Mouse (Mus musculus) kidney, adult 11 months (tissue): Measurements from ENCODE around the gene Olfr970.
"Not testable (repeated sequence)": the region's sequence is repeated elsewhere in the genome, so short reads cannot be mapped to it uniquely, and the experiment has no call there.

ENCODE experiments used
- DNase-seq: peaks from one replicate; pipeline ENCODE4 v3.0.0; 2022

Olfr970 gene

GRCm38 (mm10) chr9:39808560-39808959 is at the start of gene Olfr970:
TSS of gene Olfr970 (plus strand) at chr9:39808860.
- no peak for DNase-seq

- no peak for DNase-seq
Measured at GRCm38 (mm10) chr9:39783153-39783552, 25.5 kb upstream of the Olfr970 start, which contains the start of gene Olfr968. TSS of gene Olfr968 (minus strand) at chr9:39783253.

- DNase-seq = no peak
Measured at GRCm38 (mm10) chr9:39790558-39790957, 18.1 kb upstream of the Olfr970 start, which contains the start of gene Olfr969. TSS of gene Olfr969 (plus strand) at chr9:39790945.

GRCm38 (mm10) chr9:39836576-39836975 is 27.9 kb downstream of the Olfr970 start, which contains the start of gene Olfr971:
TSS of gene Olfr971 (plus strand) at chr9:39836876.
- not testable (repeated sequence) for DNase-seq

GRCm38 (mm10) chr9:39866122-39866521 is 57.5 kb downstream of the Olfr970 start, which contains the start of gene Olfr972:
TSS of gene Olfr972 (plus strand) at chr9:39866422.
- no peak for DNase-seq
